Mouse (Mus musculus) CH12.LX (cell line): Measurements from ENCODE around the gene Selenos. TPM values are rescaled to one million over a fixed set of nuclear protein-coding genes. Genes with fewer than 3 reads are reported as not detected.

ENCODE experiments used
- DNase-seq: peaks from one replicate; pipeline ENCODE4 v3.0.0-alpha.2; 2013; ENCODE audit errors: extremely low read depth
- H3K27ac ChIP-seq: 2 replicates; pipeline ENCODE4 v1.5.1; 2012; ENCODE audit warnings: low read depth, mild to moderate bottlenecking, control low read depth, moderate library complexity; ENCODE audit not compliant: insufficient read depth
- H3K27me3 ChIP-seq: replicated peaks from 2 replicates; pipeline ENCODE3; 2012; ENCODE audit warnings: inconsistent platforms
- H3K36me3 ChIP-seq, 2 experiments: replicated peaks in 1 of 2; 2 replicates each; pipeline versions ENCODE3 to v1.6.1; 2012; ENCODE audit warnings: inconsistent platforms in 1 of 2, low read length in 1 of 2, mild to moderate bottlenecking in 1 of 2, mixed read lengths in 1 of 2, moderate library complexity in 1 of 2; ENCODE audit not compliant: control insufficient read depth in 1 of 2, insufficient read depth in 1 of 2
- H3K4me1 ChIP-seq, 2 experiments: 2 replicates each; pipeline ENCODE4 v1.6.1; 2012; ENCODE audit warnings: inconsistent platforms in 1 of 2, moderate library complexity in 1 of 2; ENCODE audit not compliant: insufficient read depth in 2 of 2, control insufficient read depth in 1 of 2
- H3K4me2 ChIP-seq: 2 replicates; pipeline ENCODE4 v1.6.1; 2012; ENCODE audit warnings: low read depth, mild to moderate bottlenecking, control low read depth; ENCODE audit not compliant: poor library complexity, insufficient read depth, severe bottlenecking
- H3K4me3 ChIP-seq, 3 experiments: fragments of 150-350 bp in 1 of 3; sonication (generic) in 1 of 3; replicated peaks in 1 of 3; 2 replicates each; pipeline versions ENCODE3 to v1.5.1; 2011 to 2012; ENCODE audit warnings: low read depth in 2 of 3, low read length in 2 of 3, mild to moderate bottlenecking in 2 of 3, moderate library complexity in 2 of 3, control low read depth in 1 of 3, improper control_type of control experiment in 1 of 3, inconsistent platforms in 1 of 3, mixed read lengths in 1 of 3; ENCODE audit not compliant: poor library complexity in 1 of 3
- H3K79me2 ChIP-seq: replicated peaks from 2 replicates; pipeline ENCODE4 v1.6.1; 2012; ENCODE audit warnings: mild to moderate bottlenecking, moderate library complexity; ENCODE audit not compliant: control insufficient read depth, poor library complexity, insufficient read depth, severe bottlenecking; ENCODE audit errors: extremely low read depth
- H3K9ac ChIP-seq: 2 replicates; pipeline ENCODE4 v1.6.1; 2012; ENCODE audit warnings: low read depth, mild to moderate bottlenecking, control low read depth, moderate library complexity; ENCODE audit not compliant: insufficient read depth
- H3K9me3 ChIP-seq: replicated peaks from 2 replicates; pipeline ENCODE3; 2012; ENCODE audit warnings: low read length, inconsistent platforms, mixed read lengths
- BHLHE40 ChIP-seq: IDR thresholded peaks from 2 replicates; pipeline ENCODE4 v1.6.1; 2011; ENCODE audit warnings: mild to moderate bottlenecking, low read depth, low read length, improper control_type of control experiment
- CHD1 ChIP-seq: IDR thresholded peaks from 2 replicates; pipeline ENCODE4 v1.6.1; 2012; ENCODE audit warnings: low read depth, low read length, improper control_type of control experiment, inconsistent platforms
- CHD2 ChIP-seq: IDR thresholded peaks from 2 replicates; pipeline ENCODE4 v1.6.1; 2011; ENCODE audit warnings: low read length, improper control_type of control experiment
- CTCF ChIP-seq, 2 experiments: IDR thresholded peaks in 1 of 2; conservative IDR thresholded peaks in 1 of 2; 2 replicates each; pipeline ENCODE4 v1.5.1; 2011 to 2012; ENCODE audit warnings: low read depth in 2 of 2, low read length in 2 of 2, improper control_type of control experiment in 1 of 2, inconsistent platforms in 1 of 2, mild to moderate bottlenecking in 1 of 2, moderate library complexity in 1 of 2
- E2F4 ChIP-seq: IDR thresholded peaks from 2 replicates; pipeline ENCODE4 v1.6.1; 2011; ENCODE audit warnings: low read depth, low read length, improper control_type of control experiment; ENCODE audit not compliant: insufficient replicate concordance
- ELF1 ChIP-seq: IDR thresholded peaks from 2 replicates; pipeline ENCODE4 v1.6.1; 2014; ENCODE audit warnings: low read depth, mild to moderate bottlenecking, inconsistent platforms, low read length, improper control_type of control experiment
- EP300 ChIP-seq: IDR thresholded peaks from 2 replicates; pipeline ENCODE4 v1.6.1; 2011; ENCODE audit warnings: low read length, improper control_type of control experiment
- ETS1 ChIP-seq: conservative IDR thresholded peaks from 2 replicates; pipeline ENCODE4 v1.6.1; 2012; ENCODE audit warnings: low read depth, mild to moderate bottlenecking, inconsistent platforms, low read length, improper control_type of control experiment, moderate library complexity
- GABPA ChIP-seq: IDR thresholded peaks from 2 replicates; pipeline ENCODE4 v1.6.1; 2012; ENCODE audit warnings: low read depth, low read length, improper control_type of control experiment, inconsistent platforms; ENCODE audit not compliant: insufficient replicate concordance
- IRF4 ChIP-seq: IDR thresholded peaks from 2 replicates; pipeline ENCODE4 v1.6.1; 2014; ENCODE audit warnings: low read depth, mild to moderate bottlenecking, inconsistent platforms, low read length, improper control_type of control experiment
- JUN ChIP-seq: IDR thresholded peaks from 2 replicates; pipeline ENCODE4 v1.6.1; 2011; ENCODE audit warnings: low read depth, mild to moderate bottlenecking, low read length, improper control_type of control experiment, moderate library complexity; ENCODE audit not compliant: insufficient read depth
- JUND ChIP-seq: conservative IDR thresholded peaks from 2 replicates; pipeline ENCODE4 v1.6.1; 2011; ENCODE audit warnings: low read depth, low read length, improper control_type of control experiment
- MAX ChIP-seq: IDR thresholded peaks from 2 replicates; pipeline ENCODE4 v1.6.1; 2011; ENCODE audit warnings: low read length, improper control_type of control experiment
- MAZ ChIP-seq: IDR thresholded peaks from 2 replicates; pipeline ENCODE4 v1.6.1; 2012; ENCODE audit warnings: low read depth, mild to moderate bottlenecking, inconsistent platforms, low read length, improper control_type of control experiment, moderate library complexity
- MEF2A ChIP-seq: IDR thresholded peaks from 2 replicates; pipeline ENCODE4 v1.6.1; 2014; ENCODE audit warnings: low read depth, mild to moderate bottlenecking, inconsistent platforms, low read length, improper control_type of control experiment, borderline replicate concordance
- MXI1 ChIP-seq: IDR thresholded peaks from 2 replicates; pipeline ENCODE4 v1.6.1; 2011; ENCODE audit warnings: mild to moderate bottlenecking, low read depth, low read length, improper control_type of control experiment
- MYC ChIP-seq: IDR thresholded peaks from 2 replicates; pipeline ENCODE4 v1.6.1; 2011; ENCODE audit warnings: low read depth, mild to moderate bottlenecking, improper control_type of control experiment, low read length
- NELFE ChIP-seq: IDR thresholded peaks from 2 replicates; pipeline ENCODE4 v1.6.1; 2011; ENCODE audit warnings: low read depth, low read length, improper control_type of control experiment
- NRF1 ChIP-seq: IDR thresholded peaks from 2 replicates; pipeline ENCODE4 v1.6.1; 2014; ENCODE audit warnings: low read depth, mild to moderate bottlenecking, inconsistent platforms, low read length, improper control_type of control experiment, moderate library complexity
- PAX5 ChIP-seq: IDR thresholded peaks from 2 replicates; pipeline ENCODE4 v1.6.1; 2012; ENCODE audit warnings: low read length, inconsistent platforms, mixed read lengths
- RAD21 ChIP-seq: IDR thresholded peaks from 2 replicates; pipeline ENCODE4 v1.6.1; 2011; ENCODE audit warnings: low read depth, mild to moderate bottlenecking, low read length, improper control_type of control experiment, moderate library complexity
- RCOR1 ChIP-seq: conservative IDR thresholded peaks from 2 replicates; pipeline ENCODE4 v1.6.1; 2012; ENCODE audit warnings: low read depth, mild to moderate bottlenecking, inconsistent platforms, low read length, improper control_type of control experiment
- SIN3A ChIP-seq: IDR thresholded peaks from 2 replicates; pipeline ENCODE4 v1.6.1; 2012; ENCODE audit warnings: low read length, improper control_type of control experiment, inconsistent platforms
- SMC3 ChIP-seq: IDR thresholded peaks from 2 replicates; pipeline ENCODE4 v1.6.1; 2011; ENCODE audit warnings: low read depth, low read length, improper control_type of control experiment
- TBP ChIP-seq: conservative IDR thresholded peaks from 2 replicates; pipeline ENCODE4 v1.6.1; 2011; ENCODE audit warnings: low read depth, low read length, improper control_type of control experiment
- TCF12 ChIP-seq: IDR thresholded peaks from 2 replicates; pipeline ENCODE4 v1.6.1; 2014; ENCODE audit warnings: low read depth, mild to moderate bottlenecking, inconsistent platforms, low read length, improper control_type of control experiment
- UBTF ChIP-seq: IDR thresholded peaks from 2 replicates; pipeline ENCODE4 v1.6.1; 2012; ENCODE audit warnings: low read depth, mild to moderate bottlenecking, inconsistent platforms, low read length, improper control_type of control experiment, moderate library complexity
- USF1 ChIP-seq: IDR thresholded peaks from 2 replicates; pipeline ENCODE4 v1.6.1; 2014; ENCODE audit warnings: low read depth, mild to moderate bottlenecking, inconsistent platforms, low read length, improper control_type of control experiment
- ZC3H11A ChIP-seq: IDR thresholded peaks from 2 replicates; pipeline ENCODE4 v1.6.1; 2012; ENCODE audit warnings: low read depth, mild to moderate bottlenecking, inconsistent platforms, low read length, improper control_type of control experiment
- ZKSCAN1 ChIP-seq: IDR thresholded peaks from 2 replicates; pipeline ENCODE4 v1.6.1; 2012; ENCODE audit warnings: low read depth, inconsistent platforms, low read length, improper control_type of control experiment, borderline replicate concordance
- ZMIZ1 ChIP-seq: IDR thresholded peaks from 2 replicates; pipeline ENCODE4 v1.6.1; 2012; ENCODE audit warnings: low read depth, mild to moderate bottlenecking, inconsistent platforms, low read length, improper control_type of control experiment
- ZNF384 ChIP-seq: IDR thresholded peaks from 2 replicates; pipeline ENCODE4 v1.6.1; 2012; ENCODE audit warnings: low read depth, low read length, improper control_type of control experiment, inconsistent platforms
- dilution Hi-C: fragments of 300-500 bp; cut with MboI; formaldehyde crosslinking; loops from 2 replicates; pipeline ENCODE4 v1.14.3; 2020; ENCODE audit warnings: low sequenced_read_pairs; ENCODE audit not compliant: extremely low pct_unique_long_range_greater_than_20kb, extremely low pct_ligation_motif_present
- in situ Hi-C: fragments of 300-500 bp; cut with MboI; formaldehyde crosslinking; loops from 3 replicates; pipeline ENCODE4 v1.14.3; 2019; ENCODE audit warnings: low sequenced_read_pairs, low pct_ligation_motif_present, low pct_unique_long_range_greater_than_20kb, mixed read lengths
- polyA plus RNA-seq: library from polyadenylated mRNA; unstranded; fragments of >175 nt; gene quantifications from 2 replicates; pipeline ENCODE4 v1.2.1, GENCODE M21; 2012; ENCODE audit warnings: low read depth; ENCODE audit not compliant: insufficient read length
- total RNA-seq, 2 experiments: library from RNA; depleted of rRNA; stranded (reverse); fragments of 300-350 nt in 1 of 2; fragments of >200 nt in 1 of 2; gene quantifications; 2 replicates each; pipeline ENCODE4 v1.2.3; 2012 to 2014

Gene Selenos
- total and polyA plus RNA-seq, 3 experiments = 75.0 to 112 (median 101) TPM

DNA sequence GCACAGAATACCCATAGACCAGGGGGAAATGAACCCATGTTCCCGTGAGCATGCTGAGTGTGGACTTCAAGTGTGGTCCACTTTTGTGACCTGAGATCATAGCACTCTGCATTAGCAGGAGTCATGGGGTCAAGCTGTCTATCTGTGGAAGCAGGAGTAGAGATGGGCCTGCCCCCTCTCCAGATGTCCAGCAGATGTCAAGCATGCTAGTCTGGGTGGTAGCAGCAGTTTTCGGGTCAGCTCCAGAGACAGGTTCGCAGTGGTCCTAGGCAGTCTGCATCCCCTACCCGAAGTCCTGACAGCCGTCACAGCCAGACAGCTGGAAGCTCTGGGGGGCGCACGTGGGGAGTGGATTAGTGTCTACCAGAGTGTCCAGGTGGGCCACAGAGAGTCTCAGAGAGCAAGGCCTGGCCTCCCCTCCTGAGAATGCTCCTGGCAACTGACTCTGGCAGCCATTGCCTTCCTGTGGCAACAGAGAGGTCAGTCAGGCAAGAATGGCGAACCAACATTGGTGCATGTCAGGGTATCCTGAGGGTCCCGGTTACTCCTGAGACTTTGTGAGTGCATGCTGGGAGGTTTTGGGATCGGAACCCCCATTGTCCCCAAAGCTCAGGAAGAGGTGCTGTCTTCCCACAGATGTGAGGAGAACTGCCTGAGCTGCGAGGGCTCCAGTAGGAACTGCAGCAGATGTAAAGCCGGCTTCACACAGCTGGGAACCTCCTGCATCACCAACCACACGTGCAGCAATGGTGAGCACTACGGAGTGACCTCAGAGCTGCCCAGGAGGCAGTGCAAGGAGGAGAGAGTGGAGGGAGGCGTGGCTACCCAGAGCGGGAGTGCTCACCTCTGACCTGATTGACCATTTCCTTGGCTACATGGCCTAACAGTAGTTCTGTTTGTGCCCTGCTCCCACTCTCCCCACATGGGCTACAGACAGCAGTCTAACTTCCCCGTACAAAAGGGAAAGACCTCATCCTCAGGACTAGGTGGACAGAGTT lies 32.2 kb upstream of the Selenos start:
- TF ChIP-seq GABPA (no peak), USF1 (no peak), MYC (no peak), TBP (no peak), CHD2 (no peak), ZMIZ1 (no peak), MAX (no peak), EP300 (no peak), CTCF (conservative IDR thresholded peaks at IDR 0.05 in 1 of 2, IDR thresholded peaks at IDR 0.05 in 1 of 2; ENCODE audit: low read depth in 2 of 2, low read length in 2 of 2) (no peak), NELFE (no peak), ZKSCAN1 (no peak), ETS1 (no peak), MAZ (no peak), RAD21 (no peak), PAX5 (no peak), SMC3 (no peak), UBTF (no peak), BHLHE40 (no peak)
- Histone ChIP-seq H3K27ac (no peak overlapping the region), H3K4me1 (no peaks in the 10 kb centered on the region), H3K27me3 (peaks cover 89% of the 10 kb centered on the region), H3K4me2 (no peak overlapping the region), H3K9ac (no peak overlapping the region), H3K9me3 (no peaks in the 10 kb centered on the region), H3K36me3 (no peaks in the 10 kb centered on the region), H3K4me3 (no peak overlapping the region), H3K79me2 (no peaks in the 10 kb centered on the region)
- in situ Hi-C loops = no loop called here
- no peak for DNase-seq
- dilution Hi-C loops = no loop called here

DNA sequence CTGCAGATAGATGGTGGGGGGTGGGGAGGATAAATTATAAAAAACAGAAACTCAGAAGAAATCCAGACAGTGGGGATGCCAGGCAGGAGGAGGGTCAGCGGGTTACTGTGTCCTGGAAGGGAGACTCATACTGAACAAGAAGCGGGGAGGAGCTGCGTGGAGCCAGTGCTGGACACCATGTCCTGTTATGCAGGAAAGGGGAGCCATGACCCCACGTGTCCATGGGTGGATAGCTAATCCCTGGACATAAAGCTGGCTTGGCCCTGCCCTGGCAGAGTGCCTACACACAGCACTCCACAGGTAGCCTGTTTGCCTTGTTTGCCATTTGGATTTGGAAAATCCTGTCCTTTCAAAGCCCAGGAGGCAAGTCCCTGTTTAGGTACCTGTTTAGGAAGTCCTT lies 31.5 kb upstream of the Selenos start:
- Histone ChIP-seq H3K4me2 (no peak overlapping the region), H3K9ac (no peak overlapping the region), H3K9me3 (peaks cover 4% of the 10 kb centered on the region), H3K27me3 (peaks cover 88% of the 10 kb centered on the region), H3K79me2 (no peaks in the 10 kb centered on the region), H3K27ac (no peak overlapping the region), H3K4me1 (no peaks in the 10 kb centered on the region), H3K36me3 (no peaks in the 10 kb centered on the region), H3K4me3 (no peak overlapping the region)
- no peak for DNase-seq
- in situ Hi-C loops (no loop called here), dilution Hi-C loops (no loop called here)
- TF ChIP-seq JUND (no peak), MYC (no peak), IRF4 (no peak), ZC3H11A (no peak), RCOR1 (no peak), MXI1 (no peak), JUN (no peak), NELFE (no peak), TCF12 (no peak), MEF2A (no peak), SIN3A (no peak), E2F4 (no peak), ZNF384 (no peak), CTCF (conservative IDR thresholded peaks at IDR 0.05 in 1 of 2, IDR thresholded peaks at IDR 0.05 in 1 of 2; ENCODE audit: low read depth in 2 of 2, low read length in 2 of 2) (no peak), ZMIZ1 (no peak), ELF1 (no peak), ZKSCAN1 (no peak), CHD1 (no peak), NRF1 (no peak)
